Mouse (Mus musculus): ENCODE results near the gene Gys1.
"Not testable (repeated sequence)": the region's sequence is repeated elsewhere in the genome, so short reads cannot be mapped to it uniquely, and the experiment has no call there.

The Gys1 gene

DNA sequence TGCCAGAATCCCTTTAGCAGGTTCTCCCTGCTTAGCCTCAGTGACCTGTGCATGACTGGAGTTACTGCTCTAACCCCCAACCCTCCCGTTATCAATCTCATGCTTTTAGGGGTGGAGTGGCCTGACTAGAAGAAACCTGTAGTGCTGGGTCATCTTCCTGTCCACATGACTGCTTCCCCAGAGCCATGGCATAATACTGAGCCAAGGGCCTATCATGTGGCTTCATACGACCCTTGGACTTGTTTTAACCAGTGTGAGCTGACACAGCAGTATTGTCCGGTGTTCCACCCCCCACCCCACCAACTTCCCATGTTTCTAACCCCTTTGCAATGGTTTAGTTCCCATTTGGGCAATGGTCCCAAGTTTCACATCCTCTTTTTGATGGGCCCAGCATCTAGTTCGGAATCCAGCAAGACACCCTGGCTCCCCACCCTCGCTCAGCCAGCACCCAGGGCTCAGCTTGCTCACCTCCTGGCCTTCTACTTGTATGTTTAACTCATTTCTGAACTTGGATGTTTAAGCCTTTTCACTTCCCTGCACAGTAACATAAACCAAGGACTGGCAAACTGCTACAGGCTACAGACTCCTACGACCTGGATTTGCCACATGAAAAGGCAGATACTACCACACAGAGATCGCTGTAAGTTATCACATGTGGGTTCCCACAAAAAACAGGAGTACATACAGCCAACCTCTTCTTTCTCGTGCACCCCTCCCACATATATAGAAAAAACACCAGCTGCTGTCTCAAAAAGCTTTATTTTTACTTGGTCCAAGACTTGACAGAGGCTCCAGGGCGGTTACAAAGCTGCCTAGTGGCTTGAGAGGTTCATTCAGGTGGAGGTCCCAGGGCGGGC lies 22.8 kb downstream of the Gys1 start:
- peak; percentile 76 for DNase-seq (ENCODE audit: low read depth, low spot score)

- peak; percentile 73 for DNase-seq (ENCODE audit: low read depth, low spot score)
Observed at GRCm38 (mm10) chr7:45458748-45459563, 24.3 kb downstream of the Gys1 start.

DNA sequence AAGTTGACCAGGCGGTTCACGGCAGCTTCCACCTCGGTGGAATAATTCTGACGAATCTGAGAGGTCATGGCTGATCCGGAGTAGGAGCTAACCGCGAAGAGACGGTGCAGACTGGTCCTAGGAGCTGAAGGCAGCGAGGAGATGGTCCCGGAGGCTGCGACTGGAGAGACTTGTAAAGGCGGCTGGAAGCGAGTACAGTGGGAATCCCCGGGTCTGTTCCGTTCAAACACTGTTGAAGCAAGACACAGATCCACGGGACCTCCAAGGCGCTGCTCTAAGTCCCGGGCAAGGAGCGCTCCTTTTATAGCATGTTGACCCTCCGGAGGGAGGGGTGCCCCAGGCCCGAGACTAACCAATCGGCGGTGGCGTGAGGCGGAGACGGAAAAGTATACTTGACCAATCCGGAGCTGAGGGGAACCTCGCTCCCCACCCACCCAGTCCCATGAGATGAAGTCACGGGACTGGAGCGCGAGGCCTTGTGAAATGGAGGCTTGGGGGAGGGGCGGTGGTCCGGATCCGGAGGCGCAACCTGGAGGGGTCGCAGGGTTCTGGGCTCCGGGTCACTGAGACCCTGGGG lies 25.0 kb downstream of the Gys1 start, which contains the start of gene Ftl1:
Gene Ftl1 (minus strand): TSS at position 321 of the 577 bp plus-strand sequence.
- peak; percentile 99 for DNase-seq (ENCODE audit: low read depth, low spot score)

GRCm38 (mm10) chr7:45460377-45460776 lies 25.7 kb downstream of the Gys1 start:
- DNase-seq (ENCODE audit: low read depth, low spot score), result no peak

DNA sequence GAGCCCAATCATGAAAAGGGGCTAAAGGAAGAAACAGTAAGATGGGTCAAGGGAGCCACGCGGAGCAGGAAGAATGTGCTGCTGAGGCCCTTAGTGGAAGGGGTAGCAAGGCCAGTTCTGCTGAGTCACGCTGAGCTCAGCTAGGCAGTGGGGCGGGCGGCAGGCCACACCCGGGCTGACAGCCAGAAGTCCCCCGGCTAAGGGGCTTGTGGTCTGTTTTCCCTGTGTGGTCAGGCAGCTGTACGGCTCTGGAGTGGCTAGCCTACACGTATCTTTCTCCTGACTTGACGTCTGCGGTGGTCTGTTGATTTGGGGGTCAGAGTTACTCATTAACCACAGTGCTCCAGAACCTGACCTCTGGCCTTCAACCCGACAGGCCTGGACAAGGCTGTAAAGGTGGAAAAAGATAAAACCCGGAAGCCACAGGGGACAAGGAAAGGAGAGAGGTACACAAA lies 26.2 kb downstream of the Gys1 start:
- peak; percentile 74 for DNase-seq (ENCODE audit: low read depth, low spot score)

DNA sequence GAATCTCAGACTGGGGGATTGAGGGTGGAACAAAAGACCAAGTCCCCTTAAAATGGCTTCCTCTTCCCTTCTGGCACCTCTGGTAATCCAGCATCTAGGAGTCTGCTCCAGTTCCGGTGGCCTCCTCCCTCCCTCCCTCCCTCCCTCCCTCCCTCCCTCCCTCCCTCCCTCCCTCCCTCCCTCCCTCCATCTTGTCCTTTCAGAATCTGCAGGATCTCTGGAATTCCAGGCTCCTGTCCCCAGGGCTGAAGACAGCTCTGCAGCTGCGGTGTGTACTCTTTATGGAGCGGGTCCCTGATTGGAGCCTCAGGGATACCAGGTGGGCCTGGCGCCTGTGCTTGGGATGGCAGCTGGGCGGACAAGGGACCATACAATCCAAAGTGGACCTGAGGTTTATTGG lies 26.7 kb downstream of the Gys1 start:
- DNase-seq (ENCODE audit: low read depth, low spot score), result peak; percentile 73

DNA sequence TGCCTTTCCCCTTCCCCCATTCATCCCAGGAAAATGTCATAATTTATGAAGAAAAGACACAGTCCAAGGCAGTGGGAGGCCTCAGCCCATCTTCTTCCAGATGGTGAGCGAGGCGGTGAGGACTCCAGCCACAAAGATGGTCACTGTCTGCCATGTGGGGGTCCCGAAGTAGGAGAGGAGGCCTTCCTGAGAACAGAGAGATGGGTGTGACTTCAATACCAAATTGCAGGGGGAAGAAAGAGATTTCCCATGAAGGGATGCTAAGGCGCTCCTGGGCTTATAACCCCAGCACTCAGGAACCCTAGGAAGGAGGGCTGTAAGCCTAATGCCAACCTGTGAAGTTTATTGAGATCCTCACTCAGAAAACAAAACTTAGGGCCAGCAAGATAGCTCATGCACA lies 27.1 kb downstream of the Gys1 start:
- no peak for DNase-seq (ENCODE audit: low read depth, low spot score)

GRCm38 (mm10) chr7:45462325-45462724 lies 27.7 kb downstream of the Gys1 start:
- DNase-seq (ENCODE audit: low read depth, low spot score), result peak; percentile 63

DNA sequence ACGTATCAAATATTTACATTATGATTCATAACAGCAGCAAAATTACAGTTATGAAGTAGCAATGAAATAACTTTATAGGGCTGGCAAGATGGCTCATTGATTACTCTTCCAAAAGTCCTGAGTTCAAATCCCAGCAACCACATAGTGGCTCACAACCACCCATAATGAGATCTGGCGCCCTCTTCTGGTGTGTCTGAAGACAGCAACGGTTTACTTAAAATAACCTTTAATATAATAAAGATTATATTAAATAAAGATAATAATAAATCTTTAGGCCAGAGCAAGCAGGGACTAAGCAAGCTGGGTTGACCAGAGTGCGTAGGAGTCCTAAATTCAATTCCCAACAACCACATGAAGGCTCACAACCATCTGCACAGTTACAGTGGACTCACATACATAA lies 28.2 kb downstream of the Gys1 start:
- not testable (repeated sequence) for DNase-seq (ENCODE audit: low read depth, low spot score)

DNA sequence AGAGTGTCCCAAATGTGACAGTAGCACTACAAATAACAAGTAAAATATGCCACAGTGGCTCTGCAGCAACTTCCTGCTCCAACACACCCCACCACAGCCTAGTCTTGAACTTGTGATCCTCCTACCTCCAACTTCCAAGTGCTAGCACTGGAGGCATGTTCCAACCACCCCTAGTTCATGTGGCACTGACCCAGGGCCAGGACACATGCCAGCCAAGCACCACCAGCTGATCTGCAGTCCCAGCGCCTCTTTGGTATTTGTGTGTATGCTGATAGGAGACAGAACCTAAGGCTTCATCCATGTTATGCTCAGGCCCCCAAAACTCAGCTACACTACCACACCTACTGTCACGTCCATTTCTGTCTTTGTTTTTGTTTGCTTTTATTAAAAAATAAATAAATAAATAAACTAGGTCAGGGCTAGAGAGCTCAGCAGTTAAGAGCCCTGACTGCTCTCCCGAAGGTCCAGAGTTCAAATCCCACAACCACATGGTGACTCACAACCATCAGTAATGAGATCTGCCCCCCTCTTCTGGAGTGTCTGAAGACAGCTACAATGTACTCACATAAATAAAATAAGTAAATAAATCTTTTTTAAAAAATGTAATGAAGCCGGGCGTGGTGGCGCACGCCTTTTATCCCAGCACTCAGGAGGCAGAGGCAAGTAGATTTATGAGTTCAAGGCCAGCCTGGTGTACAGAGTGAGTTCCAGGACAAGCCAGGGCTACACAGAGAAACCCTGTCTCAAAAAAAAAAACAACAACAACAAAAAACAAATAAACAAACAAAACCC lies 29.5 kb downstream of the Gys1 start:
- no peak for DNase-seq (ENCODE audit: low read depth, low spot score)

- no peak for DNase-seq (ENCODE audit: low read depth, low spot score)
Observed at GRCm38 (mm10) chr7:45465112-45465511, 30.5 kb downstream of the Gys1 start.

DNA sequence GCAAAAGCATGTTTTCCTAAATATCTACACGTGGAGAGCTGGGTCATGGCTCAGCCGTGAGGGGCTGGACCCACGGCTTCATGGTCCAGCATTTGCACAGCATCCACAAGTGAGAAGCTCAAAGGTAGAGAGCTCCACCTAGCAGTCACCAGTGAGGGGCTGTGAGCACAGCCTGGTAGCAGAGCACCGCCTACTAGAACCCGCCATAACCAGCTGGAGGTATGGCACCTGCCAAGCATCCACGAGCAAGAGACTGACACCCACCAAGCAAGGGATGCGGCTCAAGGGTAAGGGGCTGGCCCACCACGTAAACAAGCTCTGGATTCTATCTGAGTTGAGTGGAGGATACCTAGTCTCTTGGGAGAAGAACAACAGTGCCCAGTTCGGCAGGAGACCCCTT lies 30.9 kb downstream of the Gys1 start:
- DNase-seq (ENCODE audit: low read depth, low spot score), result peak; percentile 72

GRCm38 (mm10) chr7:45466283-45467089 lies 31.8 kb downstream of the Gys1 start, which contains the start of gene Bax:
TSS of gene Bax (minus strand) at chr7:45466898.
- peak; percentile 97 for DNase-seq (ENCODE audit: low read depth, low spot score)

DNA sequence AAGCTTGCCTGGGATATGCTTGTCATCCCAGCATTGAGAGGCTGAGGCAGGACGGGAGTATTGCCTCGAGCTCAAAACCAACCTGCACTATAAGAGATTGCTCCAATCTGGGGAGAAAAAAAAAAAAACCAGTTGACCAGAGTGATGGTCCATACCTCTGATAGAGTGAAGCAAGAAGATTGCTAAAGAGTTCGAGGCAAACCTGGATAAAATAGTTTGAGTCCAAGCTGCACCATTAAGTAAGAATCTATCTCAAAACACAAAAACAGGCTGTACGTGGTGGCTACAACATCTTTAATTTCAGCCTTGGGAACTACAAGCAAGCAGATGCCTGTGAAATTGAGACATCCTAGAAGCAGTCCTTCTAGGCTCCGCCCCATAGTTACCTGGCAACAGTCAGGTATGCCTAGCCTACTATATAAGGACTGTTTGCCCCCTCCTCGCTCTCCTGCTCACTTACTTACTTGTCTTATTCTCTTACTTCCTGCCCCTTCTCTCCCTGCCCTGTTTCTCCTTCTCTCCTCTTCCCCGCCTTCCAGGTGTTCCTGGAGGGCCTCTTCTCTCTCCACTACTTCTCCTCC lies 32.5 kb downstream of the Gys1 start:
- DNase-seq (ENCODE audit: low read depth, low spot score), result peak; percentile 75

DNA sequence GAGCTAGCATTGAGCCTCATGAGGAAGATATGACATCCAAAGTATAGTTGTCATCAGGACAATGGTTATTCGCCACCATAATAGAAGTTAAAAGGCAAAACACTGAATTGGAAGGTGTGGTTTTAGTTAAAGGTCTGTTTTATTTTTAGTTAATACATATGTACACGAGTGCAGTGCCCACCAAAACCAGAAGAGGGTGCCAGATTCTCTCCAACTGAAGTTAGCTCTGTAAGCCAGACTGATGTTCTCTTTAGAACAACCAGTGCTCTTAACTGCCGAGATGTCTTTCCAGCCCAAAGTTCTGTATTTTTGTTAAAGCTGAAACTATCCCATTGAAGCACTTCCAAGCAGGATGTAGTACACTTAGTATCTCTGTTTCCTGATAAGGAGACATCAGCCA lies 36.2 kb downstream of the Gys1 start:
- peak; percentile 74 for DNase-seq (ENCODE audit: low read depth, low spot score)

DNA sequence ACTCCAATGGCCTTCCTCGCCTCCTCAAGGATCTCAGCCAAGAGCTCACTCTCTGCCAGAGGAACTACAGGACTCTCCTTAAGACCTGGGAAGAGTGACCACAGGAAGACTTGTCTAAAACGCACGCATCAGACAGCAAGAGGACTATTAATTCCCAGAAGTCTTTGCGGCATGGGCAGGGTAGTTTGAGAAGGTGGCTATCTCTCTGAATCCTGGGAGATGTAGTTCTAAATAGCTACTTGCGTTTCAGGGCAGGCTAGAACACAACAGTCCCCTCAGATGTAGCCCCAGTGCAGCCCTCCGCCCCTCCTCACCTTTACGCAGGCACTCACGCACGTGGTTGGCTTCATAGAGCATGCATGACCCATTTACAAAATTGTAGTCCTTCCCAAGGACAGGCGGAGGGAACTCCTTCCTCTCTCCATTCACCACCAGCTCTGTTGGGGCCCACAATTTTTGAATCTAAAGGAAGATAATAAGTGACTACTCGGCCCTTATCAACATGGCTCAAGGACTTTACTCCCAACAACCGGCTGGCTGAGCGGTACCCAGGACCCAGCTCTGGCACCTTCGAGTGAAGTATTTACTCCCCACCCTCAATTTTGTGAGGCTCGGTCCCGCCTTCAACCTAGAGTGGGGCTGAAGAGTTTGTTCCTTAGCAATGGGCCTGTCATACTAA lies 40.8 kb downstream of the Gys1 start:
- peak; percentile 83 for DNase-seq (ENCODE audit: low read depth, low spot score)

DNA sequence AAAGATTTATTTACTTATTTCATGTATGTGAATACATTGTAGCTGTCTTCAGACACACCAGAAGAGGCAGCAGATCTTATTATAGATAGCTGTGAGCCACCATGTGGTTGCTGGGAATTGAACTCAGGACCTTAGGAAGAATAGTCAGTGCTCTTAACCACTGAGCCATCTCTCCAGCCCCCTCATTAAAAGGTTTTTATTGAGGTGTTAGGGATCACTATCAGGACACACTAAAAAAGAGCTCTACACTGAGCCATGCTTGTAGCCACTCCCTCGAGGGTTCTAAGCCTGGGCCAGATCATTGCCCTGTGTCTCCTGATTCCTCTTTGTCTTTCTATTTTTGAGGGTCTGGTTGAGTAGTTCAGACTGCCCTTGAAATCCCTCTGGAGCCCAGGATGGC lies 41.8 kb downstream of the Gys1 start:
- DNase-seq (ENCODE audit: low read depth, low spot score), result no peak

DNA sequence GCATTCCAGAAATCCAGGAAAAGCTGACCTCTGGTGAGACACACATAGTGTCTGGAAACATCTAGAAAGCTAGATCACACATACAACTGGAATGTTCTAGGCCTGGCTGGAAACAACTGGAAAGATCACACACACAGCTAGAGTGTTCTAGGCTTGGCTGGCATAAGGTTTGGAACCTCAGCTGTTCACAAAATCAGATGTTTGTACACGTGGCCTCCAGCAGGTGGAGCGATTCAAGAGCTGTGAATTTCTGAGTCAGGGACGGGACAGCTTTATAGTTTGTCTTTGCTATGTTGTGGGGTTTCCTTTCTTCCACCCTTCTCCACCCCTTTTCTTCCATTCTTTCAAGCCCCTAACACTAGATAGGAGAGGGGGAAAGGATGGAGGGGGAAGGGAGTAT lies 42.4 kb downstream of the Gys1 start:
- peak; percentile 77 for DNase-seq (ENCODE audit: low read depth, low spot score)

DNA sequence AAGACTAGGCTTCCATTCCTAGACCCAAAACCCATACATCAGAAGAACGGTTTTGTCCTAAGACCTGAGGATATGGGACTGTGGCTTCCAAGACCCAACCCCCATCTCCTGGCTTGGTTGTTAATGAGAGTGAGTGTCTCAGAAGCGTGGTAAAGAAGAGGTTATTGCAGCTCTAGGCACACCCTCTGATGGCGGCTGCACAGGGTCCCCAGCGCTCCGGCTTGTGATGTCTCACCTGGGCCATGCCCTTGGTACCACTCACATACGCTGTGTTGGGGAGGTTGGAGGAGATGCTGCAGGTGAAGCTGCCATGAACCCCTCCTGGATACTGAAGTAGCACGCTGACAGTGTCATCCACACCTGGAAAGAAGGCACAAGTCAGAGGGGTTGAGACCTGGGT lies 44.1 kb downstream of the Gys1 start:
- DNase-seq (ENCODE audit: low read depth, low spot score), result no peak

Measured in ES-CJ7 (cell line).